Mouse (Mus musculus) layer of hippocampus, postnatal 10 days (tissue): ENCODE measurements at regions not wholly inside any gene's neighbourhood (a gene's known extent, or its start where the extent isn't known, plus 50 kb on each side); places are given as distances from the start of the nearest gene placed in this dataset.

Experiments
- DNase-seq, 2 experiments: peaks; one replicate each; pipeline ENCODE4 v3.0.0; 2021; ENCODE audit warnings: low spot score in 2 of 2

DNA sequence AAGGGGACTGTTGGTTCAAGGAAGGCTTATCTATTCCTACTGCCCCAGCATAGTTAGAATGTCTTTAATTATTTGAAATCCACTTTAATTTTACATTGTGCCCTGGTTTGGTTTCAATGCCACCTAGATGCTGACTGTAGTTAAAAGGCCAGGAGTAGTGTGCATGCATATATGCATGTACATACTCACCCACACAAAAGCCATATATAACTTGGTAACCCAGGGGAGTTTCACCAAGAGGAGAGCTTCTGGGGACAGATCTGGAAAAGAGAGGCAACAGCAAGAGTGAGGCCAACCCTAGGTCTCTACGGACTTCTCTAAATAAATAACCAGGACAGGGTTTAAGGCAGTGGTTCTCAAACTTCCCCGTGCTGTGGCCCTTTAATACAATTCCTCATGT is 219.3 kb upstream of the Pdzrn3 start:
- DNase-seq = no peak

DNA sequence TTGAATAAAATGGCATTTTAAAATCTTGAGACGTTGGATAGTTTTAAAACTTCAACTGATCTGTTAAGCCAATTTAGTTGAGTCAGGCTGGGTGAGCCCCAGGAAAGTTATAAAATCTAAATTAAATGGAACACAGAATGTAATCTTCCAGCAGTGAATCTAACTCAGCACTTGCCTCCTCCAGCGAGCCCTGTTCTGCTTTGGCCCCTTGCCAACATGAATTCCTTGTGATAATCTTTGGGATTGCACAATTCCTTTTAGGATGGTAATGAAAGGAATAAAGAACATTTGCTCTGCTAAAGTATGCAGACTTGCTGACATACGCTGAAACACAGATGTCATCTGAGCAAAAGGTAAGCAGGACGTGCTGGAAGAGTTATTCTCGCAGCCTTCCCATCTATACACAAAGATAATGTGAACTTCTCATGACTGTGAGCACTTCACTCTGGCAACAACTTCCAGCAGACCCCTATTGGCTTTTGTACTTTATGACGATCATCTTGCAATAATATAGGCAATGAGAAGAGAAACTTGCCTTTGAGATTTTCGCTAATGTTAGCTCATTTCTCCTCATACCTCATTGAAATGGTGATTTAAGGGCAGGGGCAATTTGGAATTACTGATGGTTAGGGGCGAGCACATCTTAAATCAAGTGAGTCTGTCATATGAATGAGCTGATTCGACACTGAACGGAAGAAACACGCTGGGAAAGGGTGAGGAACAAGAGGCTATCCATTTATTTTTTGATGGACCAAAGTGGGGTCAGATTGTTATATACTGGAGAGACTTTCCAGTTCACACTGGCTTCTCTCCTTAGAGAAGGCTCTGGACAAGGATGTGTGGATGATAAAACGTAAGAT is 216.3 kb upstream of the Pdzrn3 start:
- peak; percentile 8 to 17 for DNase-seq

DNA sequence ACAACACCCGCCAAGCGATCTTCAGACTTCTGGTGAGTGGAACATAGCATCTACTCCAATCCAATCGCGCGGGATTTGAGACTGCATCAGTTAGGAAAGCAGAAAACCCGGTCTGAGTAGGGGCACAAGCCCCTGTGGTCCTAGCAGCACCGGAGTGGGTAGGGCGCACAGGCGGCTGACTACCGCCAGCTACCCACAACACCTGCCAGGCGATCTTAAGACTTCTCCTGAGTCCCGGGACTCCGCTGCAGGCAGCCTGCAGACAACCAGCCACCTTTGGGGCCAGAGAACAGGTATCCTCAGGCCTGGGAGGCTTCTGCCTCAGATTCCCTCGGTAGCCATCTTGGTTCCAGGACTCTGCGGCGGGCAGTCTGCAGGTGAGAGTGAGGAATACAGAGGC is 208.2 kb upstream of the Pdzrn3 start:
- DNase-seq = no peak

DNA sequence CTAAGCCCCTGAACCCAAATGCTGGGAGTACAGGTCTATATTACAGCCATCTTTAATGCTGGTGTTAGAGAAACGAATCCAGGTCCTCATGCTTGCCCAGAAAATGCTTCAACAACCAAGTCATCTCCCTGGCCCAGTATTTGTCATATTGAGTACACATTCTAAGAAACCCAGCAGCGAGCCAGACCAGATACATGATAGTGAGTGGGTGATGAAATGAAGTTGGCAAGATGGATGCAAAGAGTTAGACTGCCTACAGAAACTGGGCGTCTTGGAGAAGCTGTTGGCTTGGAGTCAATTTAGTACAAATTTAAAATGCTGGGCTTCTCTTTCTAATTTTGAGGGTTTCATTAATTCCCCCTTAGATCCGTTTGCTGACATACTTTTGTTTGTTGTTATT is 203.1 kb upstream of the Pdzrn3 start:
- no peak for DNase-seq

DNA sequence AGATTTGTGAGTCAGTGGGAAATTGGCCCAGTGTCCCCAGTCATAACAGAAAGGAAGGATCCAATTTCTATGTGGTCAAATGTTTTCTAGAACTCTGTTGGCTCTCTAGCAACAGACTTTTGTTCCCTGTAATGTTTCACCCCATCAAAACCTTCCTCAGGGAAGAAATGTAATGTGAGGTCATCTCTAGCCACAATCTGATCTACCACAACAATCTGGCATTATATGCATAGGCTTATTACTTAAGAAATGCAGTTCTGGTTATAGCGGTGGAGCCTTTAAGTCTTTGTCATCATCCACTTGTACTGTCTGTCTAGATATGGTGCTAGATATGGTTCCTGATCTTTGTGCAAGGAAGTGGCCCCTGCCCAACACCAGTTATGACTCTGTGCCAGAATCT is 178.4 kb upstream of the Pdzrn3 start:
- no peak for DNase-seq

DNA sequence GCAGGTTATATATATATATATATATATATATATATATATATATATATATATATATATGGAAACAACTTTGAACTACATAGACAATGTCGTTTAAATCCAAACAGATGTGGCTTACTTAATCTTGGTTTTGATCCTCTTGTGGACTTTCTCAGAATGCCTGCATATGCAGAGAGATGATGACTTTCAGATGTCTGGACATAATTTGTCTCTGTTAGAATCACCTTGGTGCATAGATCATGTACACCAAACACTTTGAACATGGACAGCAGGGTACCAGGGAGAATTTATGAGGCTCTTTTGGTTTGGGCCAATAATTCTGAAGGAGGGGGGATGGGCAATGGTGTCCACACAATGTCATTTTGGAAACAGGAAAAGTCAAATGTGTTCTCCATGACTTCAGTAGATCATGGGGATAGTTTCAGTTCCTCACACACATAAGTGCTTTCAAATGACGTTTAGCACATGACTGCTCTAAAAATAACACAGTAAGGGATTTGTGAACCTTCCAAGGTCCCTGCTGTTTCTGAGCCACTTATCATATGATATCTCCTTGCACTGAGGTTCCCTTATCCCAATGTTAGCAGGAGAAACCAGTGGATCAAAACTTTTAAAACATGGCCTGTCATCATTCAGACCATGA is 177.4 kb upstream of the Pdzrn3 start:
- DNase-seq = no peak

DNA sequence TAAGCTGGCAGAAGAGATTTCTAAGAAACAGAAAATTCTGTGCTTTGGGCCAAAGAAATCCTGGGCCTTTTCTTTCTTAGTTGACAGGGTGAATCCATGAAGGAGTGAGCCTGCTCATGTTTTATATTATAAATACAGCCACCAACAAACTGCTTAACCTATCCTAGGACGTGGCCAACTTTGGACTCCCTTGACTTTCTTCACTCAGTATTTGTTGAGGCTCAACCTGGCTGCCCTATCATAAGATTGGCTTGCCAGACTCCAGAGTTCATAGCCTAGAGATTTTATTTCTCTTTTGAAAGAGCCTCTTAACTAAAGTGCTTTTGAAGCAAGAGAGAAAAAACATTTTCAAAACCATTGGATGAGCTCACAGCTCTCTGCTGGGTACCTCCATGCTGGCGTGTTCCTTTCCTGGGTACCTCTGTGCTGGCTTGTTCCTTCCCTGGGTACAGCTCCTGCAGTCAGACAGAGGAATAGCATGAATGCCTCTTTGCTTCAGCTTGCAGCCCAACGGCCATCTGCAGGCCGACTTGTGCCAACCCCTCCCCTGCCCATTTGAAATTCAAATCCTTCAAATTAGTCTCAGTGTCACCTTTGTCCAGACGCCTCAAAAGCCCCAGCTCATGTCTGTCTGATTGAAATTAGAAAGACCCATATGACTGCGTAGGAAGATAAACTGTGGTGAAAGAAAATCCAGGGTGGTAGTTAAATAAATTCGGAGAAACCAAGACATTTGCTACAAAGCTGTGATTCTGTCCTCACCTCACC is 173.0 kb upstream of the Pdzrn3 start:
- peak; percentile 51 to 59 for DNase-seq

DNA sequence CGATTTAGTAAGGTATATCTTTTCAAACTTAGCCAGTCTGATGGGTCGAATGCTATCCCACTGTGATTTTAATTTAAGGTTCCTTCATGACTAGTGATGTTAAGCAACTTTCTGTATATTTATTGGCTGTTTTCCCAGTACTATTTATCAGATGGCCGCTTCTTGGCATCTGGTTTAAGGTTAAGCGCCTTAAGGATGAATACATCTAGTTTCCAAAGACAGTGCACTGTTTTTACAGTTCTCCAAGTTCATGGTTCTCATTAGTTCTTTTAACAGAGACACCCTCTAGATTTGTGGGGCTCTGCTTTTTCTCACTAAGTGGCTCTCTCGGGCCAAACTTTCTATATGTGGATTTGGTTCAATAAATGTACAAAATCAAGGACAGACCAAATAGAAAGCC is 159.9 kb upstream of the Pdzrn3 start:
- DNase-seq = no peak

DNA sequence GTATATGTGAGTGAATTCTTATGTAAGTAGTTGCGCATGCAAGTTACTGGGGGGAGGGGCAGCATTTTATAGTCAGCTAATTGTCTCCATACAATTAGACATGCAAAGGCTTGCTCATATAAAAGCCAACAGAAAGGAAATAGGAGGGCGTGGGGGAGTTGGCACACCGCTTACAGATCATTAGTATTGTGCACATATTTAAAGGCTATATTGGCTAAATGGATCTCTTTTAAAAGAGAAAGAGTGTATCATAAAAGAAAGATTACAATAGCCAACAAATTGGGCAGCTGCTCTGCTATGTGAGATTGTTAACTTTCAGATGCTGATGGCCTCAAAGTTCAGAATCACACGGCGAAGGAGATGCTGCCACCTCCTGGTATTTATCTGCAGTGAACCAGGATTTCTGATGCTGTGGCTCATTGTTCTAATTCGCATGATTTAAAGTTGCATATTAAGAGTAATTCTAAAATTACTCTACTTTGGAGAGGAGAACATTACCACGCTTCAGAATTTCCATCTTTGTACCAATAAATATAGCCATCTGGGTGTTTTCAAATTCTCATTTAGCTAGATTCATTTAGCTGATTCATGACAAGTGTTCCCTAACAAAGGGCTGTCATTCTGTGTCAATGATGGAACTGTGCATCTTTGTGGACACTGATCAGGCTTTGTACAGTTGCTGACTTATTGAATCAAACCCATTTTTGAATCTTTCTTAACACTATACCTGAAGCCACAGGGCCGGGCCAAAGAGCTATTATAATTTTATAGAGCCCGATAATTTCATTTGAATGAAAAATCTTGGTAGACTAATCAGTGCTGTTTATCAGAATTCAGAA is 156.7 kb upstream of the Pdzrn3 start:
- DNase-seq = peak; percentile 56 to 67

DNA sequence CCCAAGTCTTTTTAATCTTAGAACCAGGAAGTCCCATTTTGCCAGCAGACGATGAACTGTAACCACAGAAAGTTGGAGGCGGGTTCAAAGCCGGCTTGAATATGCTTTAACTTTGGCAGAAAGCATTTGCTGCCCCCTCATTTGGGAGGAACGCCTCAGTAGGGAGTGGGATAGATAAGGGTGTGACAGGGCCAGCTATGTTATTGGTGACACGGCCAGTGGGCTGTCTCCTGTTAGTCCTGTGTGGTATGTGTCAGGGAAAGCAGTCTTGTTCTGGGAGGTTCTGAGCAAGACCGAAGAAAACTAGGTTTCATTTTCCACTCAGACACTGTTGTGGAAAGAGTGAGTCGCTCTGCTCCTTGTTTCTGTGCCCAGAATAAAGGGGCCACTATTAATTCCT is 154.7 kb upstream of the Pdzrn3 start:
- DNase-seq = no peak

DNA sequence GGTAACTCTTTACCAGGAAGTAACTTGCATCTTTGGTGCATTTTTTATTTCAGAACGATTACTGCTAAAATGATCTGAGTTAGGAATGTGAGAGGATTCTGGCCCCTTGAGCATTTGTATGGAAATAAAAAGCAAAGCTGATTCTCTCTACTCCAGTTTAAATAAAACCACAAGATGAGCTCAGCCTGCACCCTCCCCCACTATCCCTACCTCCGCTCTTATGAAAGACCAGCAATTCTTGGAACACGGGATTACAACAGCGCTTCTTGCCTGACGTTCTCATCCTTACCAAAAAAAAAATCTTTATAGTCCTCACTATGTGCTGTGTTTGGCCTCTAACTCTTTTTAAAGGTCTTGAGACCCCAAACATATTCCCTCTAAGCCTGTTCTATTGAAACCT is 154.2 kb upstream of the Pdzrn3 start:
- DNase-seq = no peak

DNA sequence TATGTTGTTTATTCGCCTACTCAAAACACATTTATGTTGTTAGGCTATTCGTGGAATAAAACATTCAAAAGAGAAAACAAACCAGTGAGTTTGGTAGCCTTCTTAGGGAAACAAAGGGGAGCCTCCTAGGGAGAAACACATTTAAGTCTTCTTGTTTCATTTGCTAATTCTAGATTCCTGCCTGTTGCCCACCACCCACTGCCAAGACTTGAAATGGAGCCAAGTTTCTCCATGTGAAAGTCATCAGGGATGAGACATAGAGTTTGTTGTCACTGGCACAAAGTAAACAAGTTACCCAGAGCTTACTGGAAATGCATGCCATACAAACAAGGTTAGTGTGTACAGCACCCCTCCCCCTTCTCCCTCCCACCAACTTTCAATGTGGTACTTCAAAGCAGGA is 147.4 kb upstream of the Pdzrn3 start:
- DNase-seq = no peak

DNA sequence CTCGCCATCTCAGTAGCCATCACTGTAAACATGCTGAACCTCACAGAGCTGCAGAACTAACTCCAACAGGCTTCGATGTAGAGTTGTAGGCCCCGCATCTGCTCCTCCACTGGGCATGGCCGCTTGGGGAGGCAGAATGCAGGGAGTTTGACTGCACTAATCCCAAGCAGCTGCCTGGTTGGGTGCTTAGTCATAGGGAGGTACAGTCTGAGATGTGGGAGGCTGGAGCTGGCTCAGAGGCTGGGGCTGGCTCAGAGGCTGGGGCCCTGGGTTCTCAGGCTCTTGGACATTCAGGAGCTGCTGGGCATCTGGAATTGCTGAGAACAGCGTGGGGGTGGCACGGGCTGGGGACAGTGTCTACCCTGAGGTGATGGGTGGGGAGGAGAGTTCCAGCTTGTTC is 143.6 kb upstream of the Pdzrn3 start:
- no peak for DNase-seq

DNA sequence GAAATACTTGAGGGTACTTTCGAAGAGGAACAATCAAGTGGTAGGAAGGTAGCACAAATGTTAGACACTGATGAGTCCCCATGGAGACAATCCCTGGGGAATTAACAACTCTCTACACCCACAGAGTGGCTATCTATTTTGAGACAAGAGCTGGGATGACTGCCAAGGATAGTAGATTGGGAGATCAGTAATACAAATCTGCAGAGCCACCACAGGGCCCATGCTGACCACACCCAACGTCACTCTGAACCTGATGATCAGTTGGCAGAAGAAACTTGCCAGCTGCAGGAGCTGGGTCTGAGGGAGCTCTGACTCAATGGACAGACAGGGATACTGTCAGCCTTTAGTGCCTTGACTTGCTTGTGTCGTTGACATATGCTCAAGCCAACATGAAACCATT is 143.1 kb upstream of the Pdzrn3 start:
- DNase-seq = no peak

DNA sequence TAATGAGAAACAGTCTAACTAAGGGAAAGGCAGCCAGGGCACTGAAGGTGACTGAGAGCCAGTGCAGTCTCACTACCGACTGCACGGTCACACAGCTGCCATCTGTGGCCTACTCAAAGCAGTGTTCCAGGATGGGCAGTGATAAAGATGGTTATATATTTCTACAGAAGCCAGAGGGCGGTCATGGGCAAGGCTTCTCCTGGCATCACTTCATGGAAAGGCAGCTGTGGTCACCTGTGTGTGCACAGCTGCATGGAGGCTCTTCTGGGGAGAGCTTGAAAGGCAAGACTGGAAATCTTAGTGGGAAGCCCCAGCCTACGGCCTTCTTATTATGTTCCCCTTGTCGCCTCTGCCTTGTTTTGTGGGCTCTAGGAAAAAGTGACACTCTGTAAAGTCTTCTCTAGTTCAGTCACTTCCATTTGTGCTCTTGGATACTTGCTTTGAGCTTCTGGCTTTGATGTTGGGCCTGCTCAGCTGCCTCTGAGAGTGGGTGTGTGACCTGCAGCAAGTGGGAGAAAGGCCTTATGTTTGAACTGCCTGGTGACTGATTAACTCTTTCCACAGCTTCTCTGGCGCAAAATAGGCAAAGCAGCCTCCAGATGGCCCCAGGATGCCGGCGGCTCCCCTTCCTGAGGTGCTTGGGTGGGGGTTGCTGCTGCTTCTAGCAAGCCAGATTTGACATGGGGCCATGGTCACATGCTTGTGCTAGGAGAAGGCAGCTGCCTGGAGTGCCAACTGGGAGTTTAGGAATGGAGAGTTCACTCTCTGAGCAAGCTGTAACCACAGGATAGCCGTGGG is 141.4 kb upstream of the Pdzrn3 start:
- no peak for DNase-seq

DNA sequence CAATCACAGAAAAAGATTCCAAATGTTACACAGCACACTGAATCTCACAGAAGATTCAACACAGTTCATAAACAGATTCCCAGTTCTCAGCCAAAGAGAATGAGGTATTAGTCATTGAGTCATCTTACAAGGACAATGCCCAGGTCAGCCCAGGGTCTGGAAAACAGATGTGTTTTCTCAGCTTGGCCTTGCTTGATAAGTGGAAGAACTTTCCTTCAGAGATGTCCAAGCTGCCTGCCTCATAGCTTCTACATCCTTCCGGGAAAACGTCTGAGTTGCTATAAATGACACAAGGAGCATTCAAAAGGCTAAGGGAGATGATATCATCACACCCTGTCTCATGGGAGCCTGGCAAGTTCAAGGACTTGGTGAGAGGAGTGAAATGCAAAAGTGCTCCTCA is 139.9 kb upstream of the Pdzrn3 start:
- no peak for DNase-seq

DNA sequence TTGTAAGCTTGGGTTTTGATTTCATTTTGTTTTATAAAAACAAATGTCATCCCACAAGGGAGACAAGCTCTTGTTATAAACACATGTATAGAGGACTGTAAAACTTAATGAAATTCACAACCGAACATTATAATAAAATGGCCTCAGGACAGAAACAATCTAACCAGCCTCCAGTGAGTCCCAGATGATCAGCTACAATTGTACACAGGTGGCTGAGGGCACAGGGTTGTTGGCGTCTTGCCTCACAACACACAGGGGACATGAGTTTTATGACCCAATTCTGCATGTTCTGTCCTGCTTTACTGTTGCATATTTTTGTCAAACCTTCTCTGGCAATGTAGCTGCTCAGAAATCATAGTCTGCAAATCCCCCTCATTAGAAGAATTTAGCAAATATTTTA is 136.0 kb upstream of the Pdzrn3 start:
- DNase-seq = no peak

DNA sequence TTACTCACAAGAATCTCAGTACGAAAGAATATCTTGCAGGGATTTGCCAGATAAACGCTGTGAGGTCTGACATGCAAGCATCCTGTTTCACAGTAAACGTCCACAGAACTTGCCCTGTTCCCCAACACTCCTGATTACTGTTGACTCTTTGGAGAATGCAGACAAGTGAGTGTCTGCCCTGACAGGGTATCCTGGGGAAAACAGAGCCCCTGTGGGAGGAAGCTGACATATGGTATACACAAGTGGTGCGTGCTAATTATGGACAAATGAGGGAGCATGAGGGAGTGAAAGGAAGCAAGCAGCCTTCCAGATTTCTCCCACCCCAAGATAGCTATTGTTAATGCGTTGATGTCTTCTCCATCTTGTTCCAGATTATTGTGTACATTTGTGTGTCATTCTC is 124.5 kb upstream of the Pdzrn3 start:
- no peak for DNase-seq

DNA sequence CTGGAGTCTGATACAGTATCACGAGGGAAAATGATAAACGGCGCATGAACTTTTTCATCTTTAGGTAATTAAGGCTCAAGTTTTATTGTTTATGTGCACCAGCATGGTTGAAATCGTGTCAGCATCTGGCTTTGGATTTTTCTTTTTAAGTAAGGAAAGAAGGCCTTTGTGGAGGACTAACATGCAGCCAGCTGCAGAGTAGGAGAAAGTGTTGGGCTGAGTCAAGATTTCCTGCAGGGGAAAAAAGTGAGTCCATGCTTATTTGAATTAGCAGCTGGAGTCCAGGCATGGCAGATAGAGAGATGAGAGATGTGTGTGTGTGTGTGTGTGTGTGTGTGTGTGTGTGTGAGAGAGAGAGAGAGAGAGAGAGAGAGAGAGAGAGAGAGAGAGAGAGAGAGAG is 124.0 kb upstream of the Pdzrn3 start:
- no peak for DNase-seq

DNA sequence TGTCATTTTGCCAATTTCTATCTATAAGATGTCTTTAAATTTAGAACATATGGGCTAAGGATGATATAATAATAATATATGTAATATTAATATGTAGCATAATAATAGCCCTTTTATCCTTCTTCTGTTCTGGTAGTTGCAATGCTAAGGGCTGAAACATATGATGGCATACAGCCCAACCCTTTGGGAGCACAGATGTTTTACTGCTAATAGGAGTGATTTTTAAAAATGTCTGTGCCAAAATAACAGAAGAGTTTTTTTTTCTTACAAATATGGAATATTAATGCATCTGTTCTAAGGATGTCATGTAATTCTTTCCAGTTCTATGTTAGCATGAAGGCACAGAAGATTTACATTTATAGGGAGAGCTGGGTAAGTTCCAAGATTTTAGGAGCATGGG is 122.5 kb upstream of the Pdzrn3 start:
- DNase-seq = no peak

DNA sequence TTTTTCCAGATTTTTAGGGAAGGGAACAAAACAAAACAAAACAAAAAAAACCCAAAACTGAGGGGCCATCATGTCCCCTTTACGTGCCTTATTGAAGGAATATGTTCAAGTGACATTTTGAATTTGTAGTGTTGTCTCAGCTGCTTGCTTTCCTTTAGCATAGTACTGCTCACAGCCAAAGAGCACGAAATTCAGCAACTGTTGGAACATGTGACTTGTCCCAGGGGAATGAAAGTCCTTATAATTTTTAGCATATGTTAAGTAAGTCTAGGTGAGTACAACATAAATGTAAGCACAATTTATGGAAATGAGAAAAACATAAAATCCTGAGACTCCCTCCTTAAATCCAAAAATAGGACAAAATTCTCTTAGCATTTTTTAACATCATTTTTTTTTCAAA is 110.8 kb upstream of the Pdzrn3 start:
- DNase-seq = no peak
